Mouse (Mus musculus) v-Abl transformed pro-B cells (cell line): ENCODE results near the gene Kremen1.

Experiments
- in situ Hi-C, 2 experiments: fragments of 400-800 bp; cut with MboI; formaldehyde crosslinking; loops; one replicate each; pipeline ENCODE4 v1.15.1; 2025; ENCODE audit not compliant: unreplicated experiment in 2 of 2

Kremen1 gene

GRCm38 (mm10) chr11:5242158-5242557 is 19.2 kb downstream of the Kremen1 start:
- in situ Hi-C loops, result loop anchor here in 1 of 2 experiments (10.0 kb wide), 1 partner anchor 47 kb away; no protein-coding TSS in a partner anchor

- in situ Hi-C loops, result loop anchor here in 1 of 2 experiments (10.0 kb wide), 1 partner anchor 45 kb away; no protein-coding TSS in a partner anchor
Measured at GRCm38 (mm10) chr11:5239706-5240690, 21.4 kb downstream of the Kremen1 start.

- in situ Hi-C loops, result no loop called here
Measured at GRCm38 (mm10) chr11:5219910-5220447, 41.4 kb downstream of the Kremen1 start.

- in situ Hi-C loops, result no loop called here
Measured at GRCm38 (mm10) chr11:5219371-5219770, 42.0 kb downstream of the Kremen1 start.

- in situ Hi-C loops, result no loop called here
Measured at GRCm38 (mm10) chr11:5215401-5216187, 45.8 kb downstream of the Kremen1 start.

GRCm38 (mm10) chr11:5214483-5215040 is 46.8 kb downstream of the Kremen1 start:
- in situ Hi-C loops, result no loop called here

GRCm38 (mm10) chr11:5203054-5203453 is 58.3 kb downstream of the Kremen1 start:
- in situ Hi-C loops, result no loop called here

- in situ Hi-C loops, result no loop called here
Measured at GRCm38 (mm10) chr11:5201799-5202680, 59.3 kb downstream of the Kremen1 start.

- in situ Hi-C loops, result loop anchor here in 1 of 2 experiments (10.0 kb wide), 1 partner anchor 45 kb away; no protein-coding TSS in a partner anchor
Measured at GRCm38 (mm10) chr11:5199879-5200278, 61.5 kb downstream of the Kremen1 start.

GRCm38 (mm10) chr11:5197068-5197467 is 64.3 kb downstream of the Kremen1 start:
- in situ Hi-C loops, result loop anchor here in 1 of 2 experiments (10.0 kb wide), 1 partner anchor 48 kb away; no protein-coding TSS in a partner anchor

- in situ Hi-C loops, result loop anchor here in 1 of 2 experiments (10.0 kb wide), 1 partner anchor 48 kb away; no protein-coding TSS in a partner anchor
Measured at GRCm38 (mm10) chr11:5196583-5196982, 64.8 kb downstream of the Kremen1 start.

- in situ Hi-C loops, result loop anchor here in 1 of 2 experiments (10.0 kb wide), 1 partner anchor 51 kb away; no protein-coding TSS in a partner anchor
Measured at GRCm38 (mm10) chr11:5193576-5193881, 67.8 kb downstream of the Kremen1 start.

GRCm38 (mm10) chr11:5192840-5193575 is 68.3 kb downstream of the Kremen1 start:
- in situ Hi-C loops, result loop anchor here in 1 of 2 experiments (10.0 kb wide), 1 partner anchor 52 kb away; no protein-coding TSS in a partner anchor

GRCm38 (mm10) chr11:5192084-5192516 is 69.3 kb downstream of the Kremen1 start:
- in situ Hi-C loops, result loop anchor here in 1 of 2 experiments (10.0 kb wide), 1 partner anchor 53 kb away; no protein-coding TSS in a partner anchor

GRCm38 (mm10) chr11:5189239-5189933 is 72.0 kb downstream of the Kremen1 start:
- in situ Hi-C loops, result loop anchor here in 1 of 2 experiments (5.0 kb wide), 1 partner anchor 273 kb away; no protein-coding TSS in a partner anchor

GRCm38 (mm10) chr11:5188170-5188569 is 73.2 kb downstream of the Kremen1 start:
- in situ Hi-C loops, result loop anchor here in 1 of 2 experiments (5.0 kb wide), 1 partner anchor 274 kb away; no protein-coding TSS in a partner anchor

GRCm38 (mm10) chr11:5184832-5185231 is 76.5 kb downstream of the Kremen1 start:
- in situ Hi-C loops, result loop anchor here (5.0 kb wide), 5 partner anchors 67 to 287 kb away; no protein-coding TSS in a partner anchor
